Mouse (Mus musculus) CH12.LX (cell line): ENCODE data around the gene Them7. TPM values are rescaled to one million over a fixed set of nuclear protein-coding genes. Genes with fewer than 3 reads are reported as not detected.

Source experiments
- DNase-seq: peaks from one replicate; pipeline ENCODE4 v3.0.0-alpha.2; 2013; ENCODE audit errors: extremely low read depth
- H3K27ac ChIP-seq: 2 replicates; pipeline ENCODE4 v1.5.1; 2012; ENCODE audit warnings: low read depth, mild to moderate bottlenecking, control low read depth, moderate library complexity; ENCODE audit not compliant: insufficient read depth
- H3K27me3 ChIP-seq: replicated peaks from 2 replicates; pipeline ENCODE3; 2012; ENCODE audit warnings: inconsistent platforms
- H3K36me3 ChIP-seq, 2 experiments: replicated peaks in 1 of 2; 2 replicates each; pipeline versions ENCODE3 to v1.6.1; 2012; ENCODE audit warnings: inconsistent platforms in 1 of 2, low read length in 1 of 2, mild to moderate bottlenecking in 1 of 2, mixed read lengths in 1 of 2, moderate library complexity in 1 of 2; ENCODE audit not compliant: control insufficient read depth in 1 of 2, insufficient read depth in 1 of 2
- H3K4me1 ChIP-seq, 2 experiments: 2 replicates each; pipeline ENCODE4 v1.6.1; 2012; ENCODE audit warnings: inconsistent platforms in 1 of 2, moderate library complexity in 1 of 2; ENCODE audit not compliant: insufficient read depth in 2 of 2, control insufficient read depth in 1 of 2
- H3K4me2 ChIP-seq: 2 replicates; pipeline ENCODE4 v1.6.1; 2012; ENCODE audit warnings: low read depth, mild to moderate bottlenecking, control low read depth; ENCODE audit not compliant: poor library complexity, insufficient read depth, severe bottlenecking
- H3K4me3 ChIP-seq, 3 experiments: fragments of 150-350 bp in 1 of 3; sonication (generic) in 1 of 3; replicated peaks in 1 of 3; 2 replicates each; pipeline versions ENCODE3 to v1.5.1; 2011 to 2012; ENCODE audit warnings: low read depth in 2 of 3, low read length in 2 of 3, mild to moderate bottlenecking in 2 of 3, moderate library complexity in 2 of 3, control low read depth in 1 of 3, improper control_type of control experiment in 1 of 3, inconsistent platforms in 1 of 3, mixed read lengths in 1 of 3; ENCODE audit not compliant: poor library complexity in 1 of 3
- H3K79me2 ChIP-seq: replicated peaks from 2 replicates; pipeline ENCODE4 v1.6.1; 2012; ENCODE audit warnings: mild to moderate bottlenecking, moderate library complexity; ENCODE audit not compliant: control insufficient read depth, poor library complexity, insufficient read depth, severe bottlenecking; ENCODE audit errors: extremely low read depth
- H3K9ac ChIP-seq: 2 replicates; pipeline ENCODE4 v1.6.1; 2012; ENCODE audit warnings: low read depth, mild to moderate bottlenecking, control low read depth, moderate library complexity; ENCODE audit not compliant: insufficient read depth
- H3K9me3 ChIP-seq: replicated peaks from 2 replicates; pipeline ENCODE3; 2012; ENCODE audit warnings: low read length, inconsistent platforms, mixed read lengths
- BHLHE40 ChIP-seq: IDR thresholded peaks from 2 replicates; pipeline ENCODE4 v1.6.1; 2011; ENCODE audit warnings: mild to moderate bottlenecking, low read depth, low read length, improper control_type of control experiment
- CHD1 ChIP-seq: IDR thresholded peaks from 2 replicates; pipeline ENCODE4 v1.6.1; 2012; ENCODE audit warnings: low read depth, low read length, improper control_type of control experiment, inconsistent platforms
- CHD2 ChIP-seq: IDR thresholded peaks from 2 replicates; pipeline ENCODE4 v1.6.1; 2011; ENCODE audit warnings: low read length, improper control_type of control experiment
- CTCF ChIP-seq, 2 experiments: IDR thresholded peaks in 1 of 2; conservative IDR thresholded peaks in 1 of 2; 2 replicates each; pipeline ENCODE4 v1.5.1; 2011 to 2012; ENCODE audit warnings: low read depth in 2 of 2, low read length in 2 of 2, improper control_type of control experiment in 1 of 2, inconsistent platforms in 1 of 2, mild to moderate bottlenecking in 1 of 2, moderate library complexity in 1 of 2
- E2F4 ChIP-seq: IDR thresholded peaks from 2 replicates; pipeline ENCODE4 v1.6.1; 2011; ENCODE audit warnings: low read depth, low read length, improper control_type of control experiment; ENCODE audit not compliant: insufficient replicate concordance
- ELF1 ChIP-seq: IDR thresholded peaks from 2 replicates; pipeline ENCODE4 v1.6.1; 2014; ENCODE audit warnings: low read depth, mild to moderate bottlenecking, inconsistent platforms, low read length, improper control_type of control experiment
- EP300 ChIP-seq: IDR thresholded peaks from 2 replicates; pipeline ENCODE4 v1.6.1; 2011; ENCODE audit warnings: low read length, improper control_type of control experiment
- ETS1 ChIP-seq: conservative IDR thresholded peaks from 2 replicates; pipeline ENCODE4 v1.6.1; 2012; ENCODE audit warnings: low read depth, mild to moderate bottlenecking, inconsistent platforms, low read length, improper control_type of control experiment, moderate library complexity
- GABPA ChIP-seq: IDR thresholded peaks from 2 replicates; pipeline ENCODE4 v1.6.1; 2012; ENCODE audit warnings: low read depth, low read length, improper control_type of control experiment, inconsistent platforms; ENCODE audit not compliant: insufficient replicate concordance
- HCFC1 ChIP-seq: IDR thresholded peaks from 2 replicates; pipeline ENCODE4 v1.6.1; 2012; ENCODE audit warnings: low read depth, mild to moderate bottlenecking, inconsistent platforms, low read length, improper control_type of control experiment
- IRF4 ChIP-seq: IDR thresholded peaks from 2 replicates; pipeline ENCODE4 v1.6.1; 2014; ENCODE audit warnings: low read depth, mild to moderate bottlenecking, inconsistent platforms, low read length, improper control_type of control experiment
- JUN ChIP-seq: IDR thresholded peaks from 2 replicates; pipeline ENCODE4 v1.6.1; 2011; ENCODE audit warnings: low read depth, mild to moderate bottlenecking, low read length, improper control_type of control experiment, moderate library complexity; ENCODE audit not compliant: insufficient read depth
- JUND ChIP-seq: conservative IDR thresholded peaks from 2 replicates; pipeline ENCODE4 v1.6.1; 2011; ENCODE audit warnings: low read depth, low read length, improper control_type of control experiment
- KAT2A ChIP-seq: IDR thresholded peaks from 2 replicates; pipeline ENCODE4 v1.6.1; 2012; ENCODE audit warnings: low read length, improper control_type of control experiment, inconsistent platforms; ENCODE audit not compliant: insufficient replicate concordance
- MAFK ChIP-seq: IDR thresholded peaks from 2 replicates; pipeline ENCODE4 v1.6.1; 2011; ENCODE audit warnings: low read length, improper control_type of control experiment; ENCODE audit not compliant: insufficient replicate concordance
- MAX ChIP-seq: IDR thresholded peaks from 2 replicates; pipeline ENCODE4 v1.6.1; 2011; ENCODE audit warnings: low read length, improper control_type of control experiment
- MAZ ChIP-seq: IDR thresholded peaks from 2 replicates; pipeline ENCODE4 v1.6.1; 2012; ENCODE audit warnings: low read depth, mild to moderate bottlenecking, inconsistent platforms, low read length, improper control_type of control experiment, moderate library complexity
- MEF2A ChIP-seq: IDR thresholded peaks from 2 replicates; pipeline ENCODE4 v1.6.1; 2014; ENCODE audit warnings: low read depth, mild to moderate bottlenecking, inconsistent platforms, low read length, improper control_type of control experiment, borderline replicate concordance
- MXI1 ChIP-seq: IDR thresholded peaks from 2 replicates; pipeline ENCODE4 v1.6.1; 2011; ENCODE audit warnings: mild to moderate bottlenecking, low read depth, low read length, improper control_type of control experiment
- MYC ChIP-seq: IDR thresholded peaks from 2 replicates; pipeline ENCODE4 v1.6.1; 2011; ENCODE audit warnings: low read depth, mild to moderate bottlenecking, improper control_type of control experiment, low read length
- NELFE ChIP-seq: IDR thresholded peaks from 2 replicates; pipeline ENCODE4 v1.6.1; 2011; ENCODE audit warnings: low read depth, low read length, improper control_type of control experiment
- NRF1 ChIP-seq: IDR thresholded peaks from 2 replicates; pipeline ENCODE4 v1.6.1; 2014; ENCODE audit warnings: low read depth, mild to moderate bottlenecking, inconsistent platforms, low read length, improper control_type of control experiment, moderate library complexity
- PAX5 ChIP-seq: IDR thresholded peaks from 2 replicates; pipeline ENCODE4 v1.6.1; 2012; ENCODE audit warnings: low read length, inconsistent platforms, mixed read lengths
- POLR2A ChIP-seq: IDR thresholded peaks from 2 replicates; pipeline ENCODE4 v1.6.1; 2011; ENCODE audit warnings: low read depth, mild to moderate bottlenecking, improper control_type of control experiment, low read length
- POLR2AphosphoS2 ChIP-seq: IDR thresholded peaks from 2 replicates; pipeline ENCODE4 v1.6.1; 2011; ENCODE audit warnings: low read depth, low read length, improper control_type of control experiment
- RAD21 ChIP-seq: IDR thresholded peaks from 2 replicates; pipeline ENCODE4 v1.6.1; 2011; ENCODE audit warnings: low read depth, mild to moderate bottlenecking, low read length, improper control_type of control experiment, moderate library complexity
- RCOR1 ChIP-seq: conservative IDR thresholded peaks from 2 replicates; pipeline ENCODE4 v1.6.1; 2012; ENCODE audit warnings: low read depth, mild to moderate bottlenecking, inconsistent platforms, low read length, improper control_type of control experiment
- SIN3A ChIP-seq: IDR thresholded peaks from 2 replicates; pipeline ENCODE4 v1.6.1; 2012; ENCODE audit warnings: low read length, improper control_type of control experiment, inconsistent platforms
- SMC3 ChIP-seq: IDR thresholded peaks from 2 replicates; pipeline ENCODE4 v1.6.1; 2011; ENCODE audit warnings: low read depth, low read length, improper control_type of control experiment
- TBP ChIP-seq: conservative IDR thresholded peaks from 2 replicates; pipeline ENCODE4 v1.6.1; 2011; ENCODE audit warnings: low read depth, low read length, improper control_type of control experiment
- TCF12 ChIP-seq: IDR thresholded peaks from 2 replicates; pipeline ENCODE4 v1.6.1; 2014; ENCODE audit warnings: low read depth, mild to moderate bottlenecking, inconsistent platforms, low read length, improper control_type of control experiment
- UBTF ChIP-seq: IDR thresholded peaks from 2 replicates; pipeline ENCODE4 v1.6.1; 2012; ENCODE audit warnings: low read depth, mild to moderate bottlenecking, inconsistent platforms, low read length, improper control_type of control experiment, moderate library complexity
- USF1 ChIP-seq: IDR thresholded peaks from 2 replicates; pipeline ENCODE4 v1.6.1; 2014; ENCODE audit warnings: low read depth, mild to moderate bottlenecking, inconsistent platforms, low read length, improper control_type of control experiment
- USF2 ChIP-seq: conservative IDR thresholded peaks from 2 replicates; pipeline ENCODE4 v1.6.1; 2011; ENCODE audit warnings: low read depth, low read length, improper control_type of control experiment
- ZC3H11A ChIP-seq: IDR thresholded peaks from 2 replicates; pipeline ENCODE4 v1.6.1; 2012; ENCODE audit warnings: low read depth, mild to moderate bottlenecking, inconsistent platforms, low read length, improper control_type of control experiment
- ZKSCAN1 ChIP-seq: IDR thresholded peaks from 2 replicates; pipeline ENCODE4 v1.6.1; 2012; ENCODE audit warnings: low read depth, inconsistent platforms, low read length, improper control_type of control experiment, borderline replicate concordance
- ZMIZ1 ChIP-seq: IDR thresholded peaks from 2 replicates; pipeline ENCODE4 v1.6.1; 2012; ENCODE audit warnings: low read depth, mild to moderate bottlenecking, inconsistent platforms, low read length, improper control_type of control experiment
- ZNF384 ChIP-seq: IDR thresholded peaks from 2 replicates; pipeline ENCODE4 v1.6.1; 2012; ENCODE audit warnings: low read depth, low read length, improper control_type of control experiment, inconsistent platforms
- dilution Hi-C: fragments of 300-500 bp; cut with MboI; formaldehyde crosslinking; loops from 2 replicates; pipeline ENCODE4 v1.14.3; 2020; ENCODE audit warnings: low sequenced_read_pairs; ENCODE audit not compliant: extremely low pct_unique_long_range_greater_than_20kb, extremely low pct_ligation_motif_present
- in situ Hi-C: fragments of 300-500 bp; cut with MboI; formaldehyde crosslinking; loops from 3 replicates; pipeline ENCODE4 v1.14.3; 2019; ENCODE audit warnings: low sequenced_read_pairs, low pct_ligation_motif_present, low pct_unique_long_range_greater_than_20kb, mixed read lengths
- polyA plus RNA-seq: library from polyadenylated mRNA; unstranded; fragments of >175 nt; gene quantifications from 2 replicates; pipeline ENCODE4 v1.2.1, GENCODE M21; 2012; ENCODE audit warnings: low read depth; ENCODE audit not compliant: insufficient read length
- total RNA-seq, 2 experiments: library from RNA; depleted of rRNA; stranded (reverse); fragments of 300-350 nt in 1 of 2; fragments of >200 nt in 1 of 2; gene quantifications; 2 replicates each; pipeline ENCODE4 v1.2.3; 2012 to 2014

Them7 gene
- total and polyA plus RNA-seq, 3 experiments, result not detected

- Histone ChIP-seq H3K4me1 (peaks cover 0 to 17% of the 10 kb centered on the region in 2 experiments; a peak in 1 of 4 replicates), H3K9me3 (no peaks in the 10 kb centered on the region), H3K36me3 (no peaks in the 10 kb centered on the region), H3K9ac (no peak overlapping the region), H3K27ac (no peak overlapping the region), H3K4me2 (no peak overlapping the region), H3K79me2 (no peaks in the 10 kb centered on the region), H3K4me3 (no peak overlapping the region), H3K27me3 (no peaks in the 10 kb centered on the region)
- no peak for TF ChIP-seq TCF12
- peak; percentile 61 to 92 for TF ChIP-seq CTCF (conservative IDR thresholded peaks at IDR 0.05 in 1 of 2, IDR thresholded peaks at IDR 0.05 in 1 of 2; ENCODE audit: low read depth in 2 of 2, low read length in 2 of 2)
- TF ChIP-seq GABPA, result no peak
- no peak for TF ChIP-seq E2F4
- TF ChIP-seq RAD21, result peak; percentile 92
- no peak for TF ChIP-seq ZMIZ1
- no peak for TF ChIP-seq TBP
- TF ChIP-seq JUN, result no peak
- TF ChIP-seq CHD1, result no peak
- TF ChIP-seq ETS1, result no peak
- no peak for TF ChIP-seq UBTF
- no peak for TF ChIP-seq ZNF384
- no peak for TF ChIP-seq MAFK
- TF ChIP-seq MYC, result no peak
- no peak for TF ChIP-seq EP300
- TF ChIP-seq ELF1, result no peak
- TF ChIP-seq POLR2AphosphoS2, result no peak
- TF ChIP-seq IRF4, result no peak
- TF ChIP-seq PAX5, result no peak
- no peak for TF ChIP-seq USF1
- TF ChIP-seq NELFE, result no peak; the same call in 1 of the 2 replicates
- TF ChIP-seq MAX, result no peak
- TF ChIP-seq RCOR1, result no peak
- no peak for TF ChIP-seq MEF2A
- TF ChIP-seq ZKSCAN1, result no peak
- TF ChIP-seq MAZ, result 0 out of 2 replicates have a peak, but pooled peaks have one; percentile 49
- no peak for TF ChIP-seq HCFC1
- no peak for TF ChIP-seq JUND
- no peak for TF ChIP-seq POLR2A
- TF ChIP-seq KAT2A, result no peak
- TF ChIP-seq MXI1, result 0 out of 2 replicates have a peak, but pooled peaks have one; percentile 26
- TF ChIP-seq SIN3A, result no peak
- TF ChIP-seq USF2, result no peak
- no peak for TF ChIP-seq NRF1
- peak; percentile 79 for TF ChIP-seq SMC3
- TF ChIP-seq ZC3H11A, result peak; percentile 46
- no peak for TF ChIP-seq CHD2
- TF ChIP-seq BHLHE40, result no peak
- in situ Hi-C loops (no loop called here), dilution Hi-C loops (no loop called here)
- peak; percentile 74 for DNase-seq
These were observed 110.0 kb downstream of the Them7 start for GRCm38 (mm10) chr2:105333976-105334713.
